Mouse (Mus musculus) neural tube, embryonic 12.5 days (tissue): Measurements from ENCODE around the gene Ankrd12. TPM values are rescaled to one million over a fixed set of nuclear protein-coding genes. Genes with fewer than 3 reads are reported as not detected.
"Not testable (repeated sequence)": the region's sequence is repeated elsewhere in the genome, so short reads cannot be mapped to it uniquely, and the experiment has no call there.

Source experiments
- ATAC-seq: fragments of 200-750 bp; cut with Nextera tagmentation; 2 replicates; pipeline ENCODE4 v1.8.0; 2017; ENCODE audit warnings: low read depth, mild to moderate bottlenecking, moderate TSS enrichment, moderate library complexity; ENCODE audit not compliant: low FRiP score
- H3K27ac ChIP-seq: fragments of 300-500 bp; sonication (generic); 2 replicates; pipeline ENCODE4 v1.5.1; 2016
- H3K27me3 ChIP-seq: fragments of 300-500 bp; sonication (generic); replicated peaks from 2 replicates; pipeline ENCODE4 v1.6.1; 2016; ENCODE audit warnings: mild to moderate bottlenecking
- H3K36me3 ChIP-seq: fragments of 300-500 bp; sonication (generic); 2 replicates; pipeline ENCODE4 v1.6.1; 2016; ENCODE audit warnings: mild to moderate bottlenecking
- H3K4me1 ChIP-seq: fragments of 300-500 bp; sonication (generic); 2 replicates; pipeline ENCODE4 v1.6.1; 2016
- H3K4me2 ChIP-seq: fragments of 300-500 bp; sonication (generic); replicated peaks from 2 replicates; pipeline ENCODE4 v1.6.1; 2016; ENCODE audit warnings: mild to moderate bottlenecking
- H3K4me3 ChIP-seq: fragments of 300-500 bp; sonication (generic); 2 replicates; pipeline ENCODE4 v1.5.1; 2016
- H3K9ac ChIP-seq: fragments of 300-500 bp; sonication (generic); 2 replicates; pipeline ENCODE4 v1.6.1; 2016; ENCODE audit warnings: mild to moderate bottlenecking
- H3K9me3 ChIP-seq: fragments of 300-500 bp; sonication (generic); 2 replicates; pipeline ENCODE4 v1.6.1; 2016; ENCODE audit warnings: mild to moderate bottlenecking
- WGBS: fragments of 180-500 bp; shearing (Covaris S2); methylation state at CpG from one replicate; pipeline ENCODE4 v1.1.7; 2016; 5-methylcytosine and 5-hydroxymethylcytosine counted together
- polyA plus RNA-seq: library from polyadenylated mRNA; unstranded; fragments of >200 nt; fragmentation: Nextera tagmentation; extraction: Ambion mirVana; gene quantifications from 2 replicates; pipeline ENCODE4 v1.2.1, GENCODE M21; 2016

Gene Ankrd12
- polyA plus RNA-seq, 1 experiment from 2014 or later: 69.2 TPM

- Histone ChIP-seq H3K27ac (peak overlapping the region; percentile 88), H3K4me2 (peak overlapping the region; percentile 86), H3K27me3 (no peaks in the 10 kb centered on the region), H3K9ac (peak overlapping the region; percentile 87), H3K4me3 (peak overlapping the region; percentile 96), H3K36me3 (peaks cover 19% of the 10 kb centered on the region), H3K9me3 (no peaks in the 10 kb centered on the region), H3K4me1 (peaks cover 6% of the 10 kb centered on the region)
- under 1% methylated on average over 95 of the region's 95 CpGs for whole genome bisulfite sequencing
- peak; percentile 89 for ATAC-seq
Measured at GRCm38 (mm10) chr17:66076174-66076927, 538 bp downstream of the Ankrd12 start.

DNA sequence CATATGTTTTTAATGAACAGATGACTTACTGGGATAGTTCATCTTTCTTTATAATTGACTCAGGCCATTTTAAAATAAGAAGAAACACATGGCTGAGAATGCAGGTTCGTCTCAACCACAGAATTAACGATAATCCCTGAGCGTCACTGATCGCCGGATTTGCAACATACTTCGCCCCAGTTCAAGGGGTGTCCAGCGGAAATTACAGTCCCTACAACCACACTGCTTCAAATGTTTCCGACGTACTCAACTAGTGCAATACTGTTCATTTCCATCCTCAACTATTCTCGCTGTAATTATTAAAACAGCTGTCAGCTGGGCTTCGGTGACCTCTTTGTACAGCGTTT is 1.1 kb downstream of the Ankrd12 start:
- peaks cover 14% of the 10 kb centered on the region for H3K36me3 ChIP-seq

GRCm38 (mm10) chr17:66073971-66074370 is 2.9 kb downstream of the Ankrd12 start:
- Histone ChIP-seq H3K4me3 (no peak overlapping the region), H3K9me3 (no peaks in the 10 kb centered on the region), H3K27ac (no peak overlapping the region), H3K36me3 (no peaks in the 10 kb centered on the region), H3K9ac (no peak overlapping the region), H3K4me1 (peaks cover 6% of the 10 kb centered on the region), H3K4me2 (no peak overlapping the region), H3K27me3 (no peaks in the 10 kb centered on the region)
- WGBS: 89% methylated on average over 7 of the region's 7 CpGs
- no peak for ATAC-seq

More for the DNA sequence above, 1.1 kb downstream of the Ankrd12 start:
- Histone ChIP-seq H3K27me3 (no peaks in the 10 kb centered on the region), H3K9ac (peak overlapping the region; percentile 87), H3K27ac (peak overlapping the region; percentile 88; the same call in 1 of the 2 replicates), H3K4me3 (peak overlapping the region; percentile 96), H3K4me1 (peaks cover 6% of the 10 kb centered on the region), H3K4me2 (peak overlapping the region; percentile 86), H3K9me3 (no peaks in the 10 kb centered on the region)
- no peak for ATAC-seq
- 9% methylated on average over 12 of the region's 12 CpGs for WGBS

GRCm38 (mm10) chr17:66069036-66069435 is 7.9 kb downstream of the Ankrd12 start:
- WGBS: 91% methylated on average over 2 of the region's 2 CpGs
- not testable (repeated sequence) for H3K9ac ChIP-seq, H3K27me3 ChIP-seq, H3K4me1 ChIP-seq, ATAC-seq, H3K36me3 ChIP-seq, H3K4me3 ChIP-seq, H3K27ac ChIP-seq, H3K9me3 ChIP-seq, H3K4me2 ChIP-seq

- no peaks in the 10 kb centered on the region for H3K4me1 ChIP-seq
- no peaks in the 10 kb centered on the region for H3K27me3 ChIP-seq
- no peak for ATAC-seq
- H3K9me3 ChIP-seq: no peaks in the 10 kb centered on the region
- no peak overlapping the region for H3K9ac ChIP-seq
- H3K4me2 ChIP-seq: no peak overlapping the region
- no peaks in the 10 kb centered on the region for H3K36me3 ChIP-seq
- 88% methylated on average over 4 of the region's 4 CpGs for WGBS
- no peak overlapping the region for H3K4me3 ChIP-seq
- no peak overlapping the region for H3K27ac ChIP-seq
Measured at GRCm38 (mm10) chr17:66065115-66065514, 11.8 kb downstream of the Ankrd12 start.

GRCm38 (mm10) chr17:66061241-66061938 is 15.5 kb downstream of the Ankrd12 start:
- Histone ChIP-seq H3K4me3 (no peak overlapping the region), H3K36me3 (no peaks in the 10 kb centered on the region), H3K9me3 (no peaks in the 10 kb centered on the region), H3K4me1 (no peaks in the 10 kb centered on the region), H3K9ac (no peak overlapping the region), H3K27me3 (no peaks in the 10 kb centered on the region), H3K27ac (no peak overlapping the region), H3K4me2 (no peak overlapping the region)
- WGBS: 70% methylated on average over 8 of the region's 8 CpGs
- no peak for ATAC-seq

- ATAC-seq: no peak
- H3K4me3 ChIP-seq: no peak overlapping the region
- H3K27me3 ChIP-seq: no peaks in the 10 kb centered on the region
- no peaks in the 10 kb centered on the region for H3K9me3 ChIP-seq
- no peak overlapping the region for H3K27ac ChIP-seq
- H3K9ac ChIP-seq: no peak overlapping the region
- H3K4me2 ChIP-seq: no peak overlapping the region
- H3K36me3 ChIP-seq: no peaks in the 10 kb centered on the region
- 91% methylated on average over 4 of the region's 4 CpGs for WGBS
- no peaks in the 10 kb centered on the region for H3K4me1 ChIP-seq
Measured at GRCm38 (mm10) chr17:66058160-66058559, 18.7 kb downstream of the Ankrd12 start.

- 84% methylated on average over 2 of the region's 2 CpGs for WGBS
- no peak overlapping the region for H3K9ac ChIP-seq
- no peaks in the 10 kb centered on the region for H3K27me3 ChIP-seq
- no peaks in the 10 kb centered on the region for H3K36me3 ChIP-seq
- H3K27ac ChIP-seq: no peak overlapping the region
- no peaks in the 10 kb centered on the region for H3K9me3 ChIP-seq
- no peak overlapping the region for H3K4me2 ChIP-seq
- no peaks in the 10 kb centered on the region for H3K4me1 ChIP-seq
- no peak for ATAC-seq
- no peak overlapping the region for H3K4me3 ChIP-seq
Measured at GRCm38 (mm10) chr17:66057145-66057544, 19.7 kb downstream of the Ankrd12 start.

- H3K27ac ChIP-seq: no peak overlapping the region
- peaks cover 3% of the 10 kb centered on the region; the same call in 1 of the 2 replicates for H3K36me3 ChIP-seq
- no peaks in the 10 kb centered on the region for H3K27me3 ChIP-seq
- H3K4me1 ChIP-seq: no peaks in the 10 kb centered on the region
- no peak overlapping the region for H3K4me3 ChIP-seq
- no peaks in the 10 kb centered on the region for H3K9me3 ChIP-seq
- 77% methylated on average over 4 of the region's 4 CpGs for WGBS
- no peak overlapping the region for H3K4me2 ChIP-seq
- ATAC-seq: no peak
- H3K9ac ChIP-seq: no peak overlapping the region
Measured at GRCm38 (mm10) chr17:66053349-66053748, 23.5 kb downstream of the Ankrd12 start.

DNA sequence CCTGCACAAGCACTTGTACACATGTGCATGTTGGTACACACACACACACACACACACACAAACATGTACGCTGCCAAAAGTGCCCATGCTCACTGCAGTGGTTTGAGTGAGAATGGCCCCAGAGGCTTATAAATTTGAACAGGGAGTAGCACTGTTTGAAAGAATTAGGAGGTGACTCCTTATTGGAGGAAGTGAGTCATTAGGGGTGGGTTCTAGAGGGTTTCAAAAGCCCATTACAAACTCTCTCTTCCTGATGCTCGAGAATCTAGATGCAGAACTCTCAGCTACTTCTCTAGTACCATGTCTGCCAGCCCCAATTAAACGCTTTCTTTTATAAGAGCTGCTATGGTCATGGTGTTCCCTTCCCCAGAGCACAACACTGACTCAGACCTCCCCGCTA is 28.1 kb downstream of the Ankrd12 start:
- no peak overlapping the region for H3K4me2 ChIP-seq
- no peaks in the 10 kb centered on the region for H3K27me3 ChIP-seq
- no peaks in the 10 kb centered on the region for H3K4me1 ChIP-seq
- no peak for ATAC-seq
- peaks cover 9% of the 10 kb centered on the region; the same call in 1 of the 2 replicates for H3K36me3 ChIP-seq
- H3K27ac ChIP-seq: no peak overlapping the region
- 84% methylated on average over 4 of the region's 4 CpGs for WGBS
- no peaks in the 10 kb centered on the region for H3K9me3 ChIP-seq
- H3K4me3 ChIP-seq: no peak overlapping the region
- no peak overlapping the region for H3K9ac ChIP-seq

GRCm38 (mm10) chr17:66048199-66048598 is 28.7 kb downstream of the Ankrd12 start:
- WGBS: 72% methylated on average over 5 of the region's 5 CpGs
- H3K4me1 ChIP-seq: no peaks in the 10 kb centered on the region
- no peak for ATAC-seq
- H3K9me3 ChIP-seq: no peaks in the 10 kb centered on the region
- H3K4me3 ChIP-seq: no peak overlapping the region
- H3K36me3 ChIP-seq: peaks cover 9% of the 10 kb centered on the region; the same call in 1 of the 2 replicates
- no peaks in the 10 kb centered on the region for H3K27me3 ChIP-seq
- H3K9ac ChIP-seq: no peak overlapping the region
- no peak overlapping the region for H3K4me2 ChIP-seq
- H3K27ac ChIP-seq: no peak overlapping the region

DNA sequence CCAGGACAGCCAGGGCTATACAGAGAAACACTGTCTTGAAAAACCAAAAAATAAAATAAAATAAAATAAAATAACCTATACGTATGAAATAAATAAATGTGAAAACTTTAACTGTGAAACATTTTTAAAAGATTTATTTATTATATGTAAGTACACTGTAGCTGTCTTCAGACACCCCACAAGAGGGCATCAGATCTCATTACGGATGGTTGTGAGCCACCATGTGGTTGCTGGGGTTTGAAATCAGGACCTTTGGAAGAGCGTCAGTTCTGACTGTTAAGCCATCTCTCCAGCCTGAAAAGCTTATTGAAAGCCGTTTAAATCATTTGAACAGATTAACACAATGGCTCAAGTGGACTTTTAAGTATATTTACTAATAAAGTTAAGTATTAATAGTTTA is 33.2 kb downstream of the Ankrd12 start:
- not testable (repeated sequence) for H3K4me1 ChIP-seq, H3K36me3 ChIP-seq, H3K27me3 ChIP-seq, ATAC-seq, H3K4me2 ChIP-seq, H3K9ac ChIP-seq, H3K4me3 ChIP-seq, H3K27ac ChIP-seq, H3K9me3 ChIP-seq
- 87% methylated on average over 4 of the region's 4 CpGs for WGBS
